Mouse (Mus musculus): ENCODE results near the gene Krt33a.

Krt33a gene

DNA sequence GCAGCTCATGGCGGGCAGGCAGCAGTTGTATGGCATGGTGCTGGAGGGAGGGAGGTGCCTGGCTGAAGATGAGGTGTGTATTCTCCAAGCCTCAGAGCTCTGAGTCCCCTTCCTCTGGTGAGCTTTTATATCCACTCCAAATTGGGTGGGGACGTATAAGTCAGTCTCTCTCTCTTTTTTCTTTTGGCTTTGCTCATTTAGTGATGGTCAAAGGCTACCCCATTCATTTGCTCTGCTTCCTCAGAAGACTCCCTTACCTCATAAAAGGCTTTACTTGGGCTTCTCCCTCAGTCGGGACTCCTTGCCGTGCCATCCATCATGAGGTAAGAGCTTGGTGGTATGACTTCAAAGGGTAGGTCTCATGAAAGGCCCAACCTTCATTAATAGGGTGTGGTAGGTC is at the start of gene Krt33a:
Krt33a (minus strand) TSS at position 101 of the 400 bp plus-strand sequence.
- DNase-seq = no peak

GRCm38 (mm10) chr11:100058875-100059274 is 42.9 kb upstream of the Krt33a start:
- DNase-seq = no peak

- no peak for DNase-seq
Observed at GRCm38 (mm10) chr11:100055686-100056655, 40.0 kb upstream of the Krt33a start.

DNA sequence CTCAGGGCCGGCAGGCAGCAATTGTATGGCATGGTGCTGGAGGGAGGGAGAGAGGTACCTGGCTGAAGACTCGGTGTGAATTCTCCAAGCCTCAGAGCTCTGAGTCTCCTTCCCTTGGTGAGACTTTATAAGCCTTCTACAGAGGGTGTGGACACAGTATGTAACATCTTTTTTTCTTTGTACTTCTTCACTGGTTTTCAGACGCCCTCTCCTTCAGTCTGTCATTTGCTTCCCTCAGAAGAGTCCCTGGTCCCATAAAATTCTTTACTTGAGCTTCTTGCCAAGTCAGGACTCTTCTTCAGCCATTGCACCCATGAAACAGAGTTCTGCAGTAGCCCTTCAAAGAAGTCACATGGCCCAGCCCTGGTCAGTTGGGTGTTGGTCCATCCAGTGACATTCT is 34.4 kb upstream of the Krt33a start, which contains the start of gene Krt31:
Krt31 (minus strand) TSS at position 101 of the 400 bp plus-strand sequence.
- DNase-seq = no peak

DNA sequence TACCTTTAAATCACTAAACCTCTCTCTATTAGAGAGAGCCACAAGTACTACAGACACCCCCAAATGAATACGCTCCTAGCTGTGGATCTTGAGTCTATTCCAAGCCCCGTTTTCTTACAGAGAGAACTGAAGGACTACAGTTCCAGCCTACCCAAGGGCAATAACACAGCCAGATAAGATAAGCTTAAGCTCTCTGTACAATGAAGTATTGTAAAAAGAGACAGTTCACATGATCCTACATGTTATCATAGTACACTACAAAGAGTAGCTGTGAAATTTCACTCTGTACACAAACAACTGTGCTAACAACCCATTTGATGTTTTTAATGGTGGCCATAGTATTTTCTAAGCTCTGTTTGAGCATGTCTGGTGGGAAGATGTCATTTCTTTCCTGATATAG is 31.2 kb upstream of the Krt33a start:
- DNase-seq = no peak

DNA sequence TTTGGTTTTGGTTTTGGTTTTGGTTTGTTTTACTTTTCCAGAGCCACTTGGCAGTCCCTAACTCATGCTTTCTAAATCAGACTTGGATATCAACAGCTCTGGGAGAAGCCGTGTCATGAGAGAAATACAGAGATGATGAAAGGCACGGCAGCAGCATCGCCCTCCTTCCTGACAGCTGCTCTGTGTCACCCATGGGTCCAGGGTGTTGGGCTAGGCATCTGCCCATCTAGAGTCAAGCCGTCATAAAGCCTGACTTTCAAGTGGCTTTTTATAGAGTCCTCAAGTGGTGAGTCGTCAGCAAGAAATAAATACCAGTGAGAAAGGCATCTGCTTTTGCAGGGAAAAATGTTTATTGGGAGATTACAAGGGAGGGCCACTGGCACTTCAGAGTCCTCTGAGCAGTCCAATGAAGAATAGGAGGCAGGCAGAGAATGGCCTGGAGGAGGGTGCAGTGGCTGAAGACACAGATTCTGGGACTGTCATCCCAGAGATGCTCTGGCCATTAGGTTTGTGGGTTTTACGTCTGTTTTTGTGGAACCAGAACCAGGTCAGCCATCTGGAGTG is 30.4 kb upstream of the Krt33a start:
- peak; percentile 30 for DNase-seq

DNA sequence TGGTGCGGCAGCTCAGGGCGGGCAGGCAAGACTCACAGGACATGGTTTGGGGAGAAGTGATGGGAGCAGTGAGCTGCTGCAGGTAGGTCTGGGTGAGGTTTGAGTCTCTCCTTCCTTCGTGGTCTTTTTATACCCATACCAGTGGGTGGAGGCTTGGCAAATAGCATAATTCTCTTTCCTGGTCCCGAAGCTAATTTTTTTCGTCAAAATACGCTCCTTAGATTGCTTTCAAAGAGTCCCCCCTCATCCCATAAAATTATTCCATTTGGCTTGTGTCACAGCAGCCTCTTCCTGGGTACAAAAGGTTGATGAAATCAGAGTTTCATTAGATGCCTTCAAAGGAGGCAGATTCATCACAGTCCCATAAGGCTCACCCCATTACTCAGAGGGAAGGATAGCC is 25.4 kb upstream of the Krt33a start, which contains the start of gene Krt34:
Krt34 (minus strand) TSS at position 101 of the 400 bp plus-strand sequence.
- DNase-seq = no peak

DNA sequence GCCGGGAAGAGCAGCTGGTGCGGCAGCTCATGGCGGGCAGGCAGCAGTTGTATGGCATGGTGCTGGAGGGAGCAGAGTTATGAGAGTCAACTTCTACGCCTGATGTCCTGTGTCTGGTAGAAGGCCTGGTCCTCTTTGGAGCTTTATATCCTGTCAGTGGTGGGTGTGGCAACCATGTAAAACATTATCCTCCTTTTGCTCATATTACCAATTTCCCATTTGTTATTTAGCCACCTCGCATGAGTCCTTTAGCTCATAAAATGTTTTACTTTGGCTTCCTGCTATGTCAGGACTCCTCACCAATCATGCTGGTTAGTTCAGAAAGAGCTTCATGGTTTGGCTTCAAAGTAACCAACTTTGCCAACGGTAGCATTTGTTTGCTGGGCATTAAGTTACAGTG is 13.8 kb upstream of the Krt33a start, which contains the start of gene Krt33b:
Krt33b (minus strand) TSS at position 101 of the 400 bp plus-strand sequence.
- no peak for DNase-seq

GRCm38 (mm10) chr11:100021438-100021837 is 5.4 kb upstream of the Krt33a start:
- DNase-seq = no peak

GRCm38 (mm10) chr11:100019466-100019865 is 3.5 kb upstream of the Krt33a start:
- no peak for DNase-seq

DNA sequence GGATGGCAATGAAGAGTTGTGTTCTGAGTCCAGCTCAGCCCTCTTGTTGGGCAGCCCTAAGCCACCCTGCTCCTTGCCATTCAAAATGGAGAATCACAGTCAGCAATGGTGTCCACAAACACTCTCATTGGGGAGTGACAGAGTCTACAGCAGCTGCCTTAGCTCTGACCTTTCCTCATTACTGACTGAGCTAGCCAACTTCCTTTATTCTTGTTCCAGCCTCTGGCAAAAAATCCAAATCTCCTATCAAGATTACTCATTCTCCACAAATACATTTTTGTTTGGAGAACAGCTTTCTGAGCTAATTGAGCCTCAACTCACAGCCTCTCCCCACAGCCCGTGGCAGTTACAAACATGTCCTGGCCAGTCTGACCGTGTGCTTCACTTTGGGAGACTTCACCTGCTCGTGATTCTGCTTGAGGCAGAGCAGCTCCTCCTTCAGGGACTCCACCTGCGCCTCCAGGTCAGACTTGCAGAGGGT is 2.3 kb downstream of the Krt33a start:
- DNase-seq = peak; percentile 64

GRCm38 (mm10) chr11:100010682-100011081 is 5.3 kb downstream of the Krt33a start:
- no peak for DNase-seq

DNA sequence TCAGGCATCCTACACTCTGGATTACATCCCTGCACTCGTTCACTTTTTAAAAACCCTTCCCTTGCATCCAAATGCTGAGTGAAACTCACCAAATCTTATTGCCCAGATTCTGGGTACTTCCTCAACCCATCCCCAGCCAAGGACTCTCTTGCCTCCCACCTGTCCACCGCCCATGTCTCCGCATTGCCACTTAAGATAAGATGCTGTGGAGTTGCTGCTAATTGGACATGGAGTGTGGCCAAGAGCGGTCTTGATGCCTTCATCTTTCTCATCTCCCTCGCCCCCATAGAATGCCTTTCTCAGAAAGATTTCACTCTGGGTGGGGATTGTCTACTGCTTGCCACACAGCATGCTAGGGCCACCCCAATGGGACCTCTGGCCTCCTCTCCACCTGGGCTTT is 7.7 kb downstream of the Krt33a start:
- no peak for DNase-seq

GRCm38 (mm10) chr11:100006624-100007023 is 9.4 kb downstream of the Krt33a start:
- DNase-seq = no peak

DNA sequence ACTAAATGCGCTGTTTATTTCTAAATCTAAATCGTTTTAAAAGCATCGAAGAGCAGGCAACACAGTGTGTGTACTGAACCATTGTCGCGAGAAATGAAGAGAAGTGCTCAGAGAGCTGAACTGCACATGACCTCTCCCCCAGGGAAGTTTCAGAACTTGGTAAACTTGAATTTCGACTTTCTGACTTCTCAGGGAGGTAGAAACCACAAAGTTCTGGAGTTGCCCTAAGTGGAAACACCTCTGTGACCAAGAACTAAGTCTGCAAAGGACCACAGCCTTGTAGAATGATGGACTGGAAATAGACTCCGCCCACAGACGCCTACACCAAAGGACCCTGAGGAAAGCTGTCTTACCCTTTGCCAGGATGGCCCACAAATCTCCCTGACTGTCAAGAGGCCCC is 10.1 kb downstream of the Krt33a start:
- DNase-seq = no peak

GRCm38 (mm10) chr11:100004846-100005245 is 11.2 kb downstream of the Krt33a start:
- DNase-seq = peak; percentile 77

DNA sequence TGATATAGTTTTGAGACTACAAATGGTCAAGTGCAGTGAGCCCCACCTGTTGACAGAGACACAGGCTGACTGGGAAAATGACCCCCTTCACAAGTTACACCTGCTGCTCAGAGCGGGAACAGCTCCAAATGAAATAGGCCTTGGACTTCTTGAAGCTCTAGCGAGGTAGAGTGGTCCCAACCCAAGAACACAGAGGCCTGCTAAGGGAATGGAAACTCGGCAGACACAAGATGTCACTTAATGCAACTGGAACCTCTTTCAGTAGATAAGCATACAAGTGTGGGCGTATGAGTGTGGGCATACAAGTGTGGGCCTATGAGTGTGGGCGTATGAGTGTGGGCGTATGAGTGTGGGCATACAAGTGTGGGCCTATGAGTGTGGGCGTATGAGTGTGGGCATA is 16.9 kb downstream of the Krt33a start:
- DNase-seq = no peak

DNA sequence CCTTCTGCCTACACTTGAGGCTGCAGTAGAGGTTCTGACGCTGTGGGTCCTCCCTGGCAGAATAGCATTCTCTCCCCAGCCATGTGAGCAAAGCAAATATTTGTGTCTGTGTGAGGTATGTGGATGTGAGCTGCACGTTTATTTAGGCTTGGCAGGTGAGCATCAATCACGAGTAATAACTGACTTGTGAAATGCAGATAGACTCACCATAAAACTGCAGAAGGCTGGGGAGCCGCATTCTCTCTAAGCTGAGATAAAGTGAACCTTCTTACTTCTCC is 21.7 kb downstream of the Krt33a start:
- DNase-seq = no peak

DNA sequence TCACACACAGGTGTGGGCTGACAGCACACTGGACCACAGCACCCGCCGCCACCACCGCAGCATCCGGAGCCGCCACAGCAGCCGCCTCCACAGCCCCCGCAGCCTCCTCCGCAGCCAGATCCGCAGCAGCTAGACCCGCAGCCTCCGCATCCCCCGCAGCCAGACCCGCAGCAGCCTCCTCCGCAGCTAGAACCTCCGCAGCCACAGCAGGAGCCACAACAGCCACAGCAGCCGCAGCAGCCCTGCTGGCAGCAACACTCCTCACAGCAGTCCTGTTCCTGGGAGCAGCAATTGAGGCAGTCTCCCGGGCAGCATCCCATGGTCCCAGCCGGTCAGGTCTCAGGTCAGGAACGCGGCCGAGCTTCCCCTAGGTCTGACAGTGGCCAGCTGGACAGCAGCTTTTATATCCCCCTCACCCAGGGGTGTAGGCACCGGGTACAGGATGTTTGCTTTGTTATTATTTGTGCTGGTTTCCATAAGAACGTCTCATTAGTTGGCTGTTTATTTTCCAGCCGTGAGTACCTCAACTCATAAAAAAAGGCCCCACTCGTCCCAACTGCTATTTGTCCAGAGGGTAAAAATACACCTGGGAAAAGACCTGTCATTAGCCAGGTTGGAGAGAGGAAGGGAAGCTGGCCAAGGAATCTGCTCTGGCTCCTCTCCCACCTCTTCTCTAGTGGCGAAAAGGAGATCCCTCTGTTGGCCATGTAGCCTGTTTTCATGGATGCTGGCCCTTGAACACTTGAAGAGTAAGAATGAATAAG is 22.2 kb downstream of the Krt33a start, which contains the start of gene Krtap17-1:
Krtap17-1 (minus strand) TSS at position 375 of the 764 bp plus-strand sequence.
- DNase-seq = no peak

DNA sequence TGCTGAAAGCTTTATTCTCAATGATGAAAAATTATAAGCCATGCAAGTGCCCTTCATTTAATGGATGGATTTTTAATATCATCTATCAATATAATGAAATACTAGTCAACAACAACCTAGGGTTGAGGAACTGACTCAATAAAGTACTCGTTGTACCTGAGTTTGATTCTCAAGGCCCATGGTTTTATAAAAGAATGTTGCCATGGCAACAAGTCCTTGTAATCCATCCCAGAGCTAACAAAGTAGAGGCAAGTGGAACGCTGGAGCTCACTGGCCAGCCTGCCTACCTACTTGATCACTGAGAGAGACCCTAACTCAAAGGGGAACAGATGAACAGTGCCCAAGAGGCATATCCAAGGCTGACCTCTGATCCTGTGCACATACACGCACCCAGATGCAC is 25.4 kb downstream of the Krt33a start:
- no peak for DNase-seq

GRCm38 (mm10) chr11:99989881-99990405 is 26.1 kb downstream of the Krt33a start:
- no peak for DNase-seq

DNA sequence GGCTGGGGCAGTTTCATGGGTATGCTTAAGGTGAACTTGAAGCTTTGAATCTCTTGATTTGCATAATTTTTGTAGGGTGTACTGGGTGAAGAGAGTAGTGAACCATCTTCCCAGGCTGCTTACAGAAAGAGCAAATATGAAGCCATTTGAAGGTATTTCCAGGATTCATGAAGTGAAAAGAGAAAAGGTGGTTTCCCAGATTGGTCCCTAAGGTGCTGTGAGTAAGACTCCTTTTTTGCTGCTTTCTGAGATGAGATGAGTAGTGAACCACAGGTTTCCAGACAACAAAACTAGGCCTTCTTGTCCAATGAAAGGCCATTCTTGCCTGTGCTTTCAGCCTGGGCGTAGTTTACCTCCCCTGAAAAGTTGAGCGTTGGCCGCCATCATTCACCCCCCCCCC is 27.5 kb downstream of the Krt33a start:
- DNase-seq = no peak

GRCm38 (mm10) chr11:99986180-99986647 is 29.8 kb downstream of the Krt33a start, which contains the start of gene Krtap16-1:
Gene Krtap16-1, minus strand, starts transcription at chr11:99986597.
- no peak for DNase-seq

Measured in lung, postnatal 10 days (tissue).